Mouse (Mus musculus) neutrophil, adult 5-6 weeks (primary cell): ENCODE measurements around the gene Gpr82. TPM values are rescaled to one million over a fixed set of nuclear protein-coding genes. Genes with fewer than 3 reads are reported as not detected.
A peak's percentile ranks its signal among the peaks of the same experiment; 100 is the strongest.

Source experiments
- ATAC-seq: fragments of 151-379, 151-347 bp; 2 replicates; pipeline ENCODE4 v1.8.0; 2017; ENCODE audit warnings: mild to moderate bottlenecking, moderate TSS enrichment; ENCODE audit not compliant: insufficient number of reproducible peaks, poor library complexity, low FRiP score, severe bottlenecking; ENCODE audit errors: extremely low read depth
- total RNA-seq: library from RNA; stranded (forward); fragments of 200-1000 nt; gene quantifications from 2 replicates; pipeline ENCODE4 v1.2.3, GENCODE M21; 2017

Gene Gpr82
- total RNA-seq: 0.37 and 1.0 TPM in 2 replicates

GRCm38 (mm10) chrX:13661063-13661462, at the start of gene Gpr82:
Gpr82 (plus strand) TSS chrX:13661363.
- no peak for ATAC-seq

- no peak for ATAC-seq
Observed at GRCm38 (mm10) chrX:13612115-13612514, 49.0 kb upstream of the Gpr82 start.

GRCm38 (mm10) chrX:13616726-13617125, 44.4 kb upstream of the Gpr82 start:
- ATAC-seq: no peak

- ATAC-seq: no peak
Observed at GRCm38 (mm10) chrX:13617294-13617693, 43.9 kb upstream of the Gpr82 start.

- no peak for ATAC-seq
Observed at GRCm38 (mm10) chrX:13618476-13618875, 42.7 kb upstream of the Gpr82 start.

- no peak for ATAC-seq
Observed at GRCm38 (mm10) chrX:13621473-13621872, 39.7 kb upstream of the Gpr82 start.

GRCm38 (mm10) chrX:13622654-13623053, 38.5 kb upstream of the Gpr82 start:
- no peak for ATAC-seq

- ATAC-seq: peak; percentile 55; the same call in 1 of the 2 replicates
Observed at GRCm38 (mm10) chrX:13631599-13632283, 29.4 kb upstream of the Gpr82 start, which contains the start of gene Gpr34. Gpr34 (plus strand) TSS chrX:13632089.

- ATAC-seq: peak; percentile 64; the same call in 1 of the 2 replicates
Observed at GRCm38 (mm10) chrX:13636398-13636797, 24.8 kb upstream of the Gpr82 start.

- no peak for ATAC-seq
Observed at GRCm38 (mm10) chrX:13638894-13639293, 22.3 kb upstream of the Gpr82 start.

GRCm38 (mm10) chrX:13651889-13652288, 9.3 kb upstream of the Gpr82 start:
- ATAC-seq: no peak

GRCm38 (mm10) chrX:13652291-13652690, 8.9 kb upstream of the Gpr82 start:
- ATAC-seq: no peak

- peak; percentile 81 for ATAC-seq
Observed at GRCm38 (mm10) chrX:13655005-13655421, 6.2 kb upstream of the Gpr82 start.

- ATAC-seq: no peak
Observed at GRCm38 (mm10) chrX:13655906-13656305, 5.3 kb upstream of the Gpr82 start.

GRCm38 (mm10) chrX:13656721-13657120, 4.4 kb upstream of the Gpr82 start:
- ATAC-seq: no peak

GRCm38 (mm10) chrX:13658616-13659140, 2.5 kb upstream of the Gpr82 start:
- no peak for ATAC-seq

- ATAC-seq: peak; percentile 56
Observed at GRCm38 (mm10) chrX:13659201-13659890, 1.8 kb upstream of the Gpr82 start.

GRCm38 (mm10) chrX:13668867-13669266, 7.7 kb downstream of the Gpr82 start:
- no peak for ATAC-seq

- peak; percentile 96 for ATAC-seq
Observed at GRCm38 (mm10) chrX:13670342-13670741, 9.2 kb downstream of the Gpr82 start.

- no peak for ATAC-seq
Observed at GRCm38 (mm10) chrX:13673001-13673400, 11.8 kb downstream of the Gpr82 start.
